Mouse (Mus musculus) hindbrain, postnatal 0 days (tissue): Measurements from ENCODE around the gene Trpv2. TPM values are rescaled to one million over a fixed set of nuclear protein-coding genes. Genes with fewer than 3 reads are reported as not detected.

Source experiments
- ATAC-seq: fragments of 200-750 bp; cut with Nextera tagmentation; 2 replicates; pipeline ENCODE4 v1.8.0; 2017; ENCODE audit warnings: mild to moderate bottlenecking, moderate TSS enrichment, moderate library complexity
- DNase-seq: peaks from one replicate; pipeline ENCODE4 v3.0.0-alpha.2; 2015; ENCODE audit warnings: low spot score
- H3K27ac ChIP-seq: fragments of 300-500 bp; sonication (generic); 2 replicates; pipeline ENCODE4 v1.5.1; 2014; ENCODE audit warnings: mild to moderate bottlenecking
- H3K27me3 ChIP-seq: fragments of 300-500 bp; sonication (generic); 2 replicates; pipeline ENCODE4 v1.6.1; 2014; ENCODE audit warnings: low read length, mixed read lengths; ENCODE audit not compliant: insufficient read depth
- H3K36me3 ChIP-seq: fragments of 300-500 bp; sonication (generic); 2 replicates; pipeline ENCODE4 v1.6.1; 2014; ENCODE audit warnings: low read length, mixed read lengths; ENCODE audit not compliant: insufficient read depth
- H3K4me1 ChIP-seq: fragments of 300-500 bp; sonication (generic); 2 replicates; pipeline ENCODE4 v1.6.1; 2014; ENCODE audit warnings: antibody characterized with exemption, low read length, mixed read lengths; ENCODE audit not compliant: insufficient read depth
- H3K4me2 ChIP-seq: fragments of 300-500 bp; sonication (generic); 2 replicates; pipeline ENCODE4 v1.6.1; 2014; ENCODE audit warnings: low read depth, mild to moderate bottlenecking, low read length, moderate library complexity, mixed read lengths
- H3K4me3 ChIP-seq: fragments of 300-500 bp; sonication (generic); 2 replicates; pipeline ENCODE4 v1.5.1; 2014; ENCODE audit warnings: low read length
- H3K9ac ChIP-seq: fragments of 300-500 bp; sonication (generic); replicated peaks from 2 replicates; pipeline ENCODE4 v1.6.1; 2014; ENCODE audit warnings: mild to moderate bottlenecking, low read length, moderate library complexity, mixed read lengths
- H3K9me3 ChIP-seq: fragments of 300-500 bp; sonication (generic); 2 replicates; pipeline ENCODE4 v1.6.1; 2016; ENCODE audit warnings: low read length, mixed read lengths
- CTCF ChIP-seq: IDR thresholded peaks from 2 replicates; pipeline ENCODE4 v1.5.1; 2016; ENCODE audit warnings: antibody characterized with exemption, control low read depth, low read depth
- WGBS: fragments of 180-500 bp; shearing (Covaris S2); extraction: QIAGEN DNeasy Blood & Tissue Kit; methylation state at CpG from one replicate; pipeline ENCODE4 v1.1.7; 2014; 5-methylcytosine and 5-hydroxymethylcytosine counted together
- polyA plus RNA-seq: library from polyadenylated mRNA; unstranded; fragments of >200 nt; fragmentation: Nextera tagmentation; extraction: Ambion mirVana; gene quantifications from 2 replicates; pipeline ENCODE4 v1.2.1, GENCODE M21; 2015
- total RNA-seq: library from RNA; depleted of rRNA; stranded (reverse); fragments of >200 nt; gene quantifications from 2 replicates; pipeline ENCODE4 v1.2.3, GENCODE M21; 2014

The Trpv2 gene
- total and polyA plus RNA-seq, 2 experiments from 2014 or later = 24.9 to 46.2 TPM

- Histone ChIP-seq H3K4me2 (no peak overlapping the region), H3K27me3 (no peaks in the 10 kb centered on the region), H3K9me3 (no peaks in the 10 kb centered on the region), H3K4me3 (no peak overlapping the region), H3K9ac (no peak overlapping the region), H3K36me3 (no peaks in the 10 kb centered on the region; the same call in 1 of the 2 replicates), H3K4me1 (no peaks in the 10 kb centered on the region), H3K27ac (no peak overlapping the region)
- TF ChIP-seq CTCF = no peak
- DNase-seq (no peak), ATAC-seq (no peak)
- 76% methylated on average over 9 of the region's 9 CpGs for WGBS
Measured at GRCm38 (mm10) chr11:62584671-62585206, 10.5 kb downstream of the Trpv2 start.

DNA sequence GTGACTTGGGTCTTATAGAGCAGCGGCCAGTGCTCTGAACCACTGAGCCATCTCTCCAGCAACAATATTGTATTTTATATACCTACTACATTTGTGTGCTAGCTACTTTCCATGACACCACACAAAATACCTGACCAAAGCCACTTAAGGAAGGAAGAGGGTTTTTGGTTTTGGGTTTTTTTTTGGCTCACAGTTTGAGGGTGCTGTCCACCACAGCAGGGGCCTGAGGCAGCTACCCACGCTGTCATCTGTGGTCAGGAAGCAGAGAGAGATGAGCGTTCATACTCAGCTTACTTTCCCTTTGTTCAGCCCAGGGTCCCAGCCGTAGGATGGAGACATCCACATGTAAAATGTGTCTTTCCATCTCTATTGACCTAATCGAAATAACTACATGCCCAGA, 12.7 kb downstream of the Trpv2 start:
- no peak overlapping the region for H3K9ac ChIP-seq
- H3K4me1 ChIP-seq = no peaks in the 10 kb centered on the region
- no peak for ATAC-seq
- no peak for TF ChIP-seq CTCF
- H3K4me3 ChIP-seq = no peak overlapping the region
- no peaks in the 10 kb centered on the region for H3K9me3 ChIP-seq
- H3K27ac ChIP-seq = no peak overlapping the region
- no peaks in the 10 kb centered on the region for H3K27me3 ChIP-seq
- H3K4me2 ChIP-seq = no peak overlapping the region
- no peaks in the 10 kb centered on the region; the same call in 1 of the 2 replicates for H3K36me3 ChIP-seq
- DNase-seq = no peak
- WGBS = 86% methylated on average over 5 of the region's 5 CpGs

DNA sequence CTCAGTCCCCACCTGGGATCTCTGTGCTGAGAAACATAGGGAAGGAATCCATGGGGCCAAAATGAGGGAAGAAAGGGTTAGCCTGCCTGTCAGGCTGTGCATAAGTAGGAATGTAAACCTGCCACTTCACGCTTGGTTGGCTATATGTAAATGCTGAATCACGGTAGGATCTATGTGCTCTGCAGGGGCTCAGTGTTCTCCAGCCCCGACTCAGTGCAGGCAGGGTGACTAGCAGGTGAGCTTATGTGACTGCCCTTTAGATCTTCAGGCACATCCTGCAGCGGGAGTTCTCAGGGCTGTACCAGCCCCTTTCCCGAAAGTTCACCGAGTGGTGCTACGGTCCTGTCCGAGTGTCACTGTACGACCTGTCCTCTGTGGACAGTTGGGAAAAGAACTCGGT, 15.1 kb downstream of the Trpv2 start:
- Histone ChIP-seq H3K9me3 (no peaks in the 10 kb centered on the region), H3K4me1 (no peaks in the 10 kb centered on the region), H3K4me2 (no peak overlapping the region), H3K36me3 (no peaks in the 10 kb centered on the region; the same call in 1 of the 2 replicates), H3K4me3 (no peak overlapping the region), H3K9ac (no peak overlapping the region), H3K27ac (no peak overlapping the region), H3K27me3 (no peaks in the 10 kb centered on the region)
- WGBS = 76% methylated on average over 10 of the region's 10 CpGs
- DNase-seq (no peak), ATAC-seq (no peak)
- no peak for TF ChIP-seq CTCF

- no peak overlapping the region for H3K4me2 ChIP-seq
- no peaks in the 10 kb centered on the region for H3K9me3 ChIP-seq
- ATAC-seq (no peak), DNase-seq (no peak)
- no peak overlapping the region for H3K27ac ChIP-seq
- no peaks in the 10 kb centered on the region for H3K27me3 ChIP-seq
- 78% methylated on average over 2 of the region's 2 CpGs for WGBS
- peaks cover 5% of the 10 kb centered on the region for H3K36me3 ChIP-seq
- H3K4me1 ChIP-seq = no peaks in the 10 kb centered on the region
- no peak overlapping the region for H3K4me3 ChIP-seq
- no peak overlapping the region for H3K9ac ChIP-seq
- no peak for TF ChIP-seq CTCF
Measured at GRCm38 (mm10) chr11:62591026-62591425, 16.7 kb downstream of the Trpv2 start.

- no peak for TF ChIP-seq CTCF
- no peak overlapping the region for H3K4me3 ChIP-seq
- no peaks in the 10 kb centered on the region for H3K27me3 ChIP-seq
- ATAC-seq (no peak), DNase-seq (no peak)
- WGBS = 72% methylated on average over 8 of the region's 8 CpGs
- no peaks in the 10 kb centered on the region for H3K4me1 ChIP-seq
- H3K9me3 ChIP-seq = no peaks in the 10 kb centered on the region
- no peak overlapping the region for H3K4me2 ChIP-seq
- H3K36me3 ChIP-seq = peaks cover 5% of the 10 kb centered on the region
- H3K9ac ChIP-seq = no peak overlapping the region
- H3K27ac ChIP-seq = no peak overlapping the region
Measured at GRCm38 (mm10) chr11:62591904-62592575, 17.8 kb downstream of the Trpv2 start.

DNA sequence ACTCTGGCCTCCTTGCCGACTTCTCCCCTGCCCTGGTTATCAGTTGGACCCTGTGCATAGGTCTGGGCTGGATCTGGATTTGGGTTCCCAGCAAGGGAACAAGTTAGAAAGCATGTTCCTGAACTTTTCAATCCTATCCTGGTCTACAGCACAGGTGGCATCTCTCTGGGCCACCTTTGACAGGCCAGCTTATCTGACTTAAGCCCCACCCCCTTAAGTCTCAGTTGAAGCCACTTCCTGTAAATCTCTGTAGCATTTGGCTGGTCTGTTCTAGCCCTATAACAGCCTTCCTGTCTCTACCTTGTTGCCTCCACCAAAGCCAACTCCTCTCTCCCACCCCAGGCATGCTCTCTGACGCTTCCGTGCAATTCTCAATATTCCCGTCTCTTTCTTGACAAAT, 24.3 kb downstream of the Trpv2 start:
- no peak overlapping the region for H3K9ac ChIP-seq
- no peak overlapping the region for H3K27ac ChIP-seq
- H3K4me3 ChIP-seq = no peak overlapping the region
- ATAC-seq (no peak), DNase-seq (no peak)
- no peaks in the 10 kb centered on the region for H3K9me3 ChIP-seq
- H3K4me1 ChIP-seq = 0 out of 2 replicates have a peak, but pooled peaks cover 4% of the 10 kb centered on the region
- H3K4me2 ChIP-seq = no peak overlapping the region
- peaks cover 5% of the 10 kb centered on the region for H3K36me3 ChIP-seq
- WGBS = 88% methylated on average over 4 of the region's 4 CpGs
- H3K27me3 ChIP-seq = no peaks in the 10 kb centered on the region
- no peak for TF ChIP-seq CTCF
